Mouse (Mus musculus) liver, postnatal 0 days (tissue): ENCODE data around the gene Tnfrsf11a. TPM values are rescaled to one million over a fixed set of nuclear protein-coding genes. Genes with fewer than 3 reads are reported as not detected.
"Not testable (repeated sequence)": the region's sequence is repeated elsewhere in the genome, so short reads cannot be mapped to it uniquely, and the experiment has no call there.

Experiments used
- ATAC-seq: fragments of 200-750 bp; cut with Nextera tagmentation; 2 replicates; pipeline ENCODE4 v1.8.0; 2017; ENCODE audit warnings: mild to moderate bottlenecking, moderate library complexity
- DNase-seq: peaks from one replicate; pipeline ENCODE4 v3.0.0-alpha.2; 2016
- H3K27ac ChIP-seq: fragments of 300-500 bp; sonication (generic); 2 replicates; pipeline ENCODE4 v1.5.1; 2014; ENCODE audit warnings: antibody characterized with exemption, moderate library complexity, mild to moderate bottlenecking, low read depth
- H3K27me3 ChIP-seq: fragments of 300-500 bp; sonication (generic); 2 replicates; pipeline ENCODE4 v1.6.1; 2014; ENCODE audit warnings: low read length, control low read depth, mixed read lengths; ENCODE audit not compliant: insufficient read depth
- H3K36me3 ChIP-seq: fragments of 300-500 bp; sonication (generic); replicated peaks from 2 replicates; pipeline ENCODE4 v1.6.1; 2014; ENCODE audit warnings: mild to moderate bottlenecking, control low read depth, low read length, moderate library complexity, mixed read lengths; ENCODE audit not compliant: insufficient read depth
- H3K4me1 ChIP-seq: fragments of 300-500 bp; sonication (generic); 2 replicates; pipeline ENCODE4 v1.6.1; 2014; ENCODE audit warnings: antibody characterized with exemption, mild to moderate bottlenecking, control low read depth; ENCODE audit not compliant: insufficient read depth
- H3K4me2 ChIP-seq: fragments of 300-500 bp; sonication (generic); 2 replicates; pipeline ENCODE4 v1.6.1; 2014; ENCODE audit warnings: low read depth, mild to moderate bottlenecking, low read length, moderate library complexity, mixed read lengths
- H3K4me3 ChIP-seq: fragments of 300-500 bp; sonication (generic); 2 replicates; pipeline ENCODE4 v1.5.1; 2014; ENCODE audit warnings: low read depth, low read length
- H3K9ac ChIP-seq: fragments of 300-500 bp; sonication (generic); replicated peaks from 2 replicates; pipeline ENCODE4 v1.6.1; 2014; ENCODE audit warnings: mild to moderate bottlenecking, moderate library complexity
- H3K9me3 ChIP-seq: fragments of 300-500 bp; sonication (generic); 2 replicates; pipeline ENCODE4 v1.6.1; 2016; ENCODE audit warnings: mild to moderate bottlenecking, control low read depth, low read length, mixed read lengths
- CTCF ChIP-seq: sonication (generic); IDR thresholded peaks from 2 replicates; pipeline ENCODE4 v1.5.1; 2016; ENCODE audit warnings: antibody characterized with exemption, low read depth
- EP300 ChIP-seq: IDR thresholded peaks from 2 replicates; pipeline ENCODE4 v1.6.1; 2016; ENCODE audit warnings: antibody characterized with exemption, low read depth, mild to moderate bottlenecking
- WGBS: fragments of 180-500 bp; shearing (Covaris S2); extraction: QIAGEN DNeasy Blood & Tissue Kit; methylation state at CpG from one replicate; pipeline ENCODE4 v1.1.7; 2014; ENCODE audit not compliant: insufficient replicate concordance; 5-methylcytosine and 5-hydroxymethylcytosine counted together
- polyA plus RNA-seq: library from polyadenylated mRNA; unstranded; fragments of >200 nt; fragmentation: Nextera tagmentation; extraction: Ambion mirVana; gene quantifications from 2 replicates; pipeline ENCODE4 v1.2.1, GENCODE M21; 2015

Tnfrsf11a gene
- polyA plus RNA-seq, 1 experiment from 2014 or later: 0.89 TPM

DNA sequence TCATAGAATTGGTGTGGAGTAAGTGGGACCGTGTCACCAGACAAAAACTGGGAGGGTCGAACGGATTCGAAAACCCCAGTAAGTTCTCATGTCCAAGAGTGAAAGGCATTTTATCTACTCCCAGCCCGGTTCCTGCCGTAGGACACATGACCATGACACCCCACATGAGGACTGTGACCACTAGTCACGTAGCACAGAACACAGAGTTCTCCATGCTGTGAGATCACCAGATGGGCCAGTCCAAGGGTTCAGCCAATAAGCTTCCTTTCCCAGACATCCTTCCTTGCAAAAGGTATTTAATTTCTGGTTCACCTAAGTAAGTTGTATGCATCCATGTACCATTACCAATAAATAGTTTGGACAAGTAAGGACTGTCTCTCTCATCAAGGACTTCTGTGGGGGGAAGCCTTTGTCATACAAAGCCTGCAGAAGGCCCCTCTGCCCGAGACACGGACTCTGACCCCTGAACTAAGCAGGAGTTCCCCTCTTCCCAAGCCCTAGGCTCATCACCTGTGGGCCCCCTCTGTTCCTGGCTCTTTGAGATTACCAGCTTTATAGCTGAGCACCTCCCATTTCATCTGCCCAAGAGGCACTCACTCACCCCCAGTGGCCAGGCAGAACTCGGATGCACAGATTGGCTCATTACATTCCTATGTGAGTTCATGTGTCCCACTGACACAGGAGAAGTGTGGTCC is 26.7 kb downstream of the Tnfrsf11a start:
- Histone ChIP-seq H3K4me2 (no peak overlapping the region), H3K27ac (no peak overlapping the region), H3K9me3 (no peaks in the 10 kb centered on the region), H3K27me3 (no peaks in the 10 kb centered on the region), H3K4me1 (no peaks in the 10 kb centered on the region), H3K4me3 (no peak overlapping the region), H3K36me3 (no peaks in the 10 kb centered on the region), H3K9ac (no peak overlapping the region)
- TF ChIP-seq EP300: no peak
- 79% methylated on average over 10 of the region's 10 CpGs for WGBS
- no peak for DNase-seq
- ATAC-seq: no peak

DNA sequence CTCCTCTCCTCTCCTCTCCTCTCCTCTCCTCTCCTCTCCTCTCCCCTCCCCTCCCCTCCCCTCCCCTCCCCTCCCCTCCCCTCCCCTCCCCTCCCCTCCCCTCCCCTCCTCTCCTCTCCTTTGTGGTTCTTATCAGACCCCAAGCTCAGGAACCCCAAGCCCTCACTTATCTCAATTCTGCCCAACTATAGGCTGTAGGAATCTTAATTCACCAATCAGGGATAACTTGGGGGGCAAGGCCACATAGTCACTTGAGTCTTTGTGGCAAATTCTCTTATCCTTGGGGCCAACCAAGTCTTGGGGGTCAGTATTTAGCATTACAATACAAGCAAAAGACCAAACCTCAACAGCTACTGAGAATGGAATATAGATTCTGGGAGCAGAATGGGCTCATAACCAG is 31.5 kb downstream of the Tnfrsf11a start:
- DNase-seq, ATAC-seq, H3K27me3 ChIP-seq: not testable (repeated sequence)

GRCm38 (mm10) chr1:105812960-105813708 is 32.6 kb downstream of the Tnfrsf11a start:
- DNase-seq (no peak), ATAC-seq (no peak)
- WGBS: 66% methylated on average over 20 of the region's 20 CpGs
- no peak for TF ChIP-seq EP300
- TF ChIP-seq CTCF: no peak
- Histone ChIP-seq H3K4me3 (no peak overlapping the region), H3K4me1 (no peaks in the 10 kb centered on the region), H3K4me2 (no peak overlapping the region), H3K27me3 (no peaks in the 10 kb centered on the region), H3K36me3 (no peaks in the 10 kb centered on the region), H3K9me3 (no peaks in the 10 kb centered on the region), H3K9ac (no peak overlapping the region), H3K27ac (no peak overlapping the region)

More for the DNA sequence above, 31.5 kb downstream of the Tnfrsf11a start:
- not testable (repeated sequence) for H3K4me2 ChIP-seq, H3K4me3 ChIP-seq, H3K27ac ChIP-seq, H3K9me3 ChIP-seq, H3K4me1 ChIP-seq, H3K36me3 ChIP-seq, H3K9ac ChIP-seq

DNA sequence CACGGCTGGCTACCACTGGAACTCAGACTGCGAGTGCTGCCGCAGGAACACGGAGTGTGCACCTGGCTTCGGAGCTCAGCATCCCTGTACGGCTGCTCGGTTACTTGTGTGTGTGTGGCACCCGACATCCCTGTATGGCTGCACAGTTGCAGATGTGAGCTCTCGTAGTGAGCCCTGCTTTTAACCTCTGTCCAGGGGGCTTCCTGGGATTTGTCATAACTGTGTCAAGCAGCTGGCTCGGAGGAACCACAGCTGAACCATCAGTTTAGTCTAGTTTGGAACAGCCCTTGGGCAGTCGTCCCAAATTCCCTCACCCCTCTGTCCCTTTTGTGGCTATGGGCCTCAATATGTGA is 33.2 kb downstream of the Tnfrsf11a start:
- ATAC-seq: no peak

DNA sequence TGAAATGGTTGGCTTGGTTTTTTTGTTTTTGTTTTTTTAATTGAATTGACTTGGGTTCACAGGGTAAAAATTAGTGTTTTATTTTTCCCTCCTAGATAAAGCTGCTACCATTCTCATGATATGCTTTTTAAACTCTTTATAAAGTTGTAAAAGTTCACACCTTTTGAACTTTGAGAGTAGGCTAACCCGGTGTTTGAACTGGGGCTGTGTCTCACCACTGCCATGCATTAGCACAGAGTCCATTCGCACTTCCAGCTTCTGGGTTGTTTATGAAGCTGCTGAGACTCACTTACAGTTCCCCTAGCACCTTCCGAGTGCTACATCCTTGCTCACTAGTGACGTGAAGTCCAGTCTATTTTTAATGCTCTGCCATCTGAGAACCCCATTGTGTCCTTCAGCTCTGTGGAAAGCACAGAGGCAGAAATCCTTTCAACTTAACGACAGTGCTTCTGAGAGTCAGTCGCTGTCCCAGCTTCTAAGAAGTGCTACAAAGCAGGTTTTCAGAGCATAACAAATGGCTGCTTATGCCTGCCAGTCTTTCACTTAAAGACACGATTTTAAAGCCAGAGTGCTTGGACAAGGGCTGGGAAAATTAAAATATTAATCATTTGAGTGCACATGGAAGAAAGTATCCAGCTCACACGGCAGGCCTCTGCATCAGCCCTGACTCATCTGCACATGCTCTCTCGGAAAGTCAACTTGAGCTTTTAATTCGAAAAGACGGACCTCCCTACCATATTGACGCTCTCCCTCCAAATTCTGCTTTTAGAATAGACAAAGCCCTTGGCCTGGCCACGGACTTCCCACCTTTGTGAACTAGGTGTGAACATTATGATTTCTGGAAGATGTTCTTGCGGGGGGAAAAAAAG is 34.1 kb downstream of the Tnfrsf11a start:
- no peaks in the 10 kb centered on the region for H3K4me1 ChIP-seq
- H3K9me3 ChIP-seq: no peaks in the 10 kb centered on the region
- H3K4me3 ChIP-seq: no peak overlapping the region
- no peak overlapping the region for H3K9ac ChIP-seq
- WGBS: 68% methylated on average over 14 of the region's 14 CpGs
- no peak overlapping the region for H3K27ac ChIP-seq
- H3K36me3 ChIP-seq: no peaks in the 10 kb centered on the region
- no peak for TF ChIP-seq CTCF
- no peak for TF ChIP-seq EP300
- no peak overlapping the region for H3K4me2 ChIP-seq
- no peak for DNase-seq
- no peak for ATAC-seq
- H3K27me3 ChIP-seq: no peaks in the 10 kb centered on the region

More for the DNA sequence above, 33.2 kb downstream of the Tnfrsf11a start:
- no peak for TF ChIP-seq EP300
- TF ChIP-seq CTCF: no peak
- Histone ChIP-seq H3K36me3 (no peaks in the 10 kb centered on the region), H3K9me3 (no peaks in the 10 kb centered on the region), H3K27ac (no peak overlapping the region), H3K9ac (no peak overlapping the region), H3K4me3 (no peak overlapping the region), H3K27me3 (no peaks in the 10 kb centered on the region), H3K4me1 (no peaks in the 10 kb centered on the region), H3K4me2 (no peak overlapping the region)
- DNase-seq: no peak
- 68% methylated on average over 11 of the region's 11 CpGs for WGBS

DNA sequence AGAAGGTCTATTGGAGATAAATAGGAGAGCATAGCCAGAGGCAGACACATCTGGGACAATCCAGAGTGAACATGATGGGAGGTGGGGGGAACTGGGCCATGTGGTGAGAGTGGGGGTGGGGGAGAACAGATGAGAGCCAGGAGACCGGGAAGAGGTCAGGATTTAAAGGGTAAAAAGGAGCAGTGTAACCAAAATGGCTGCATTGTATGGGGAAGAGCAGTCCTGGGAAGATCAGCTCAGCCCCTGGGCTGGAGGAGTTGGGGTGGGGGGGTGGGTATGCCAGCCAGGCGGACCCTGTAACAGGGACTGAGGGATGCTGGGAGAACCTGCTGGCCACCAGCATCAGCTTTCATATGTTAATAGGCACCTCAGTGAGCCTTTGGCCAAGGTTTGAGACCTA is 34.8 kb downstream of the Tnfrsf11a start:
- Histone ChIP-seq H3K4me1 (no peaks in the 10 kb centered on the region), H3K4me2 (no peak overlapping the region), H3K27ac (no peak overlapping the region), H3K9me3 (no peaks in the 10 kb centered on the region), H3K27me3 (no peaks in the 10 kb centered on the region), H3K36me3 (no peaks in the 10 kb centered on the region), H3K4me3 (no peak overlapping the region), H3K9ac (no peak overlapping the region)
- ATAC-seq (no peak), DNase-seq (no peak)
- WGBS: 77% methylated on average over 2 of the region's 2 CpGs
- TF ChIP-seq CTCF (no peak), EP300 (no peak)
